Mouse (Mus musculus) MEL (cell line): Measurements from ENCODE around the gene Slc39a11.

Source experiments
- GATA1 ChIP-seq: IDR thresholded peaks from 2 replicates; pipeline ENCODE4 v1.6.1; 2011; ENCODE audit warnings: low read depth, low read length, improper control_type of control experiment
- KAT2A ChIP-seq: conservative IDR thresholded peaks from 2 replicates; pipeline ENCODE4 v1.6.1; 2012; ENCODE audit warnings: low read depth, low read length, improper control_type of control experiment, inconsistent platforms
- NRF1 ChIP-seq: IDR thresholded peaks from 2 replicates; pipeline ENCODE4 v1.6.1; 2014; ENCODE audit warnings: low read depth, mild to moderate bottlenecking, inconsistent platforms, low read length, improper control_type of control experiment, moderate library complexity; ENCODE audit not compliant: poor library complexity, insufficient read depth, severe bottlenecking
- POLR2A ChIP-seq, 2 experiments: IDR thresholded peaks; 2 replicates each; pipeline ENCODE4 v1.6.1; 2011 to 2012; ENCODE audit warnings: low read length in 2 of 2, mild to moderate bottlenecking in 2 of 2, control low read depth in 1 of 2, improper control_type of control experiment in 1 of 2, low read depth in 1 of 2, moderate library complexity in 1 of 2; ENCODE audit not compliant: control insufficient read depth in 1 of 2, insufficient read depth in 1 of 2, poor library complexity in 1 of 2
- TBP ChIP-seq: IDR thresholded peaks from 2 replicates; pipeline ENCODE4 v1.8.0; 2011; ENCODE audit warnings: low read depth, low read length, improper control_type of control experiment

DNA sequence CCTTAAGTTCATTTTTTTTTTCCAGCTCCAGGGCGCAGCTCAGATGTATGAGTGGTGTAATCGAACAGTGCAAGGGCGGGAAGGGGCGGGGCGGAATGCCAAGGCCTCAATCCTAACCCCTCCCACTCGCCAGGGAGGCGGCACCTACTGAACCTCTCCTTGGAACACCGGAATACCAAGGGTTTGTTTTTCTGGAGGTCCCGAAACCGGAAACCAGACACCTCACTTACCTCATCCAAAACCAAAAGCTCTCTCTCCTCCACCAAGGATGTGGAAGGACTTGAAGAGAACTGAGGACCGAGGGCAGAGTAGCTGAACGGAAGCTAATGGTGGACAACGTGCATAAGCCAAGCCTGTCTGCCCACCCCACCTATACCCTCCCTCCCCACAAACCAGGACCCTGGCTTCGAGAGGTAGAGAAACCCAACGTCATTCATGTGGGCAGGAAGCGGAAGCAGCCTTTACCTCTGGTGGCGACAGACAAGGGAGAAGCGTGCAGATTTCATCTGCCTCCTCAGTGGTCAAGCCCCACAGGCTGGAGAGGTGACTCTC, 441.3 kb downstream of the Slc39a11 start:
- TF ChIP-seq GATA1: no peak
- TF ChIP-seq TBP: no peak
- no peak for TF ChIP-seq KAT2A
- TF ChIP-seq POLR2A (IDR thresholded peaks at IDR 0.05; ENCODE audit: control insufficient read depth in 1 of 2, insufficient read depth in 1 of 2, low read depth in 1 of 2, low read length in 2 of 2, poor library complexity in 1 of 2): no peak
- no peak for TF ChIP-seq NRF1
